Mouse (Mus musculus) myocyte (in vitro differentiated cells): Measurements from ENCODE around the gene Gimap7. TPM values are rescaled to one million over a fixed set of nuclear protein-coding genes. Genes with fewer than 3 reads are reported as not detected.

Source experiments
- H3K27me3 ChIP-seq: one replicate; pipeline ENCODE4 v1.6.1; 2011; ENCODE audit not compliant: control insufficient read depth, insufficient read depth, insufficient read length
- H3K36me3 ChIP-seq: one replicate; pipeline ENCODE4 v1.6.1; 2011; ENCODE audit not compliant: control insufficient read depth, insufficient read depth
- H3K4me2 ChIP-seq: one replicate; pipeline ENCODE4 v1.6.1; 2011; ENCODE audit warnings: low read depth, control low read depth
- H3K4me3 ChIP-seq: one replicate; pipeline ENCODE4 v1.5.1; 2011; ENCODE audit warnings: mild to moderate bottlenecking, control low read depth, moderate library complexity
- H3K79me2 ChIP-seq: one replicate; pipeline ENCODE4 v1.6.1; 2011; ENCODE audit not compliant: control insufficient read depth, insufficient read depth
- H3ac ChIP-seq: one replicate; pipeline ENCODE4 v1.6.1; 2011; ENCODE audit not compliant: control insufficient read depth, insufficient read length
- CEBPB ChIP-seq: IDR thresholded peaks from 2 replicates; pipeline ENCODE4 v1.6.1; 2011; ENCODE audit warnings: mild to moderate bottlenecking, moderate library complexity; ENCODE audit not compliant: poor library complexity, insufficient read depth, severe bottlenecking
- E2F4 ChIP-seq: IDR thresholded peaks from one replicate; pipeline ENCODE4 v1.6.1; 2011; ENCODE audit warnings: mild to moderate bottlenecking, control low read depth, moderate library complexity; ENCODE audit not compliant: insufficient read depth
- MAX ChIP-seq: IDR thresholded peaks from one replicate; pipeline ENCODE4 v1.6.1; 2011; ENCODE audit warnings: low read depth, mild to moderate bottlenecking, control low read depth
- MYOD1 ChIP-seq, 3 experiments: IDR thresholded peaks; one replicate each; pipeline ENCODE4 v1.6.1; 2011; ENCODE audit warnings: control low read depth in 2 of 3, low read depth in 2 of 3, mild to moderate bottlenecking in 2 of 3, moderate library complexity in 1 of 3; ENCODE audit not compliant: insufficient read length in 2 of 3, control insufficient read depth in 1 of 3
- MYOG ChIP-seq, 3 experiments: IDR thresholded peaks; one replicate each; pipeline ENCODE4 v1.6.1; 2011; ENCODE audit warnings: control low read depth in 2 of 3, low read depth in 2 of 3, mild to moderate bottlenecking in 2 of 3; ENCODE audit not compliant: insufficient read length in 2 of 3, control insufficient read depth in 1 of 3, insufficient read depth in 1 of 3
- POLR2A ChIP-seq: IDR thresholded peaks from one replicate; pipeline ENCODE4 v1.6.1; 2011; ENCODE audit warnings: low read depth, mild to moderate bottlenecking, control low read depth, moderate library complexity; ENCODE audit not compliant: insufficient read length
- POLR2AphosphoS2 ChIP-seq: IDR thresholded peaks from one replicate; pipeline ENCODE4 v1.6.1; 2011; ENCODE audit warnings: low read depth, control low read depth; ENCODE audit not compliant: insufficient read length
- REST ChIP-seq: IDR thresholded peaks from one replicate; pipeline ENCODE4 v1.6.1; 2011; ENCODE audit warnings: mild to moderate bottlenecking, control low read depth, moderate library complexity; ENCODE audit not compliant: insufficient read depth, insufficient read length
- SRF ChIP-seq: IDR thresholded peaks from one replicate; pipeline ENCODE4 v1.6.1; 2011; ENCODE audit warnings: low read depth; ENCODE audit not compliant: control insufficient read depth, insufficient read length
- TCF12 ChIP-seq: IDR thresholded peaks from one replicate; pipeline ENCODE4 v1.6.1; 2011; ENCODE audit warnings: mild to moderate bottlenecking, control low read depth; ENCODE audit not compliant: poor library complexity, insufficient read depth, severe bottlenecking
- TCF3 ChIP-seq: IDR thresholded peaks from one replicate; pipeline ENCODE4 v1.6.1; 2011; ENCODE audit warnings: low read depth, control low read depth; ENCODE audit not compliant: insufficient read length
- USF1 ChIP-seq: IDR thresholded peaks from one replicate; pipeline ENCODE4 v1.6.1; 2011; ENCODE audit warnings: low read depth, mild to moderate bottlenecking, control low read depth, moderate library complexity
- polyA plus RNA-seq: library from polyadenylated mRNA; unstranded; fragments of >200 nt; fragmentation: generic; extraction: Trizol; gene quantifications from one replicate; pipeline ENCODE4 v1.2.1, GENCODE M21; 2012; ENCODE audit warnings: missing spikeins

The Gimap7 gene
- polyA plus RNA-seq, 1 experiment, result not detected

- H3ac ChIP-seq, result no peak overlapping the region
- no peaks in the 10 kb centered on the region for H3K36me3 ChIP-seq
- H3K4me3 ChIP-seq, result no peak overlapping the region
- no peak overlapping the region for H3K4me2 ChIP-seq
- no peaks in the 10 kb centered on the region for H3K27me3 ChIP-seq
- no peaks in the 10 kb centered on the region for H3K79me2 ChIP-seq
- TF ChIP-seq MYOD1 (IDR thresholded peaks at IDR 0.05; ENCODE audit: control insufficient read depth in 1 of 3, insufficient read length in 2 of 3, low read depth in 2 of 3) (no peak), TCF3 (no peak), CEBPB (no peak), REST (no peak), TCF12 (no peak), E2F4 (no peak), SRF (no peak), USF1 (no peak)
These were observed 12.3 kb upstream of the Gimap7 start for GRCm38 (mm10) chr6:48706130-48706529.

DNA sequence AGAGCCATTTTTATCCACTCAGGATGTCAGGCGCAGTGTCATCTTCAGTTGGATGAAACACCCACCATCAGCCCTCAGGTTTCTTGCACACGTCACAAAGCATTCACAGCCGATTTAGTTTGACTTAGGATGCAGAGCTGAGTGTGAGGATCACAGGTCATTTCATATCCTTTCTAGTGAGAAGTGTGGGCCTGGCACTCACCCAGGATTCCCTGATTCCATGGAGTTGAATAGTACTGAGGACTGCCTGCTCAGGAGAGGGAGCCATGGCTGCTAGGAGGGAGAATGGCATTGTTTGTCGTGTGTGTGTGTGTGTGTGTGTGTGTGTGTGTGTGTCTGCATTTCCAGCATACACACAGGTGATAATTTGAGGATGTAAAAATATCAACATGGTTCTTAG, 1.9 kb downstream of the Gimap7 start:
- no peak overlapping the region for H3K4me3 ChIP-seq
- TF ChIP-seq POLR2A (no peak), REST (no peak), POLR2AphosphoS2 (no peak), MAX (no peak), MYOG (IDR thresholded peaks at IDR 0.05; ENCODE audit: control insufficient read depth in 1 of 3, insufficient read depth in 1 of 3, insufficient read length in 2 of 3, low read depth in 2 of 3) (no peak), TCF3 (no peak), CEBPB (no peak), USF1 (no peak), TCF12 (no peak)
- H3K36me3 ChIP-seq, result no peaks in the 10 kb centered on the region
- H3K4me2 ChIP-seq, result no peak overlapping the region
- H3K27me3 ChIP-seq, result no peaks in the 10 kb centered on the region
- H3ac ChIP-seq, result no peak overlapping the region
- H3K79me2 ChIP-seq, result no peaks in the 10 kb centered on the region

DNA sequence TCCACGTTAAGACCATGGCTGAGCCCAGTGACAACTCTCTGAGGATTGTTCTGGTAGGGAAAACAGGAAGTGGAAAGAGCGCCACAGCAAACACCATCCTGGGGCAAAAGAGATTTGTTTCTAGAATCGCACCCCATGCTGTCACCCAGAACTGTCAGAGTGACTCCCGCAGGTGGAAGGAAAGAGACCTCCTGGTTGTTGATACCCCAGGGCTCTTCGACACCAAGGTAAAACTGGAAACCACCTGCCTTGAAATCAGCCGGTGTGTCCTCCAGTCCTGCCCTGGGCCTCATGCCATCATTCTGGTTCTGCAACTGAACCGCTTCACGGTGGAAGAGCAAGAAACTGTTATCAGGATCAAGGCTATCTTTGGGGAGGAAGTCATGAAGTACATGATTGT, 5.0 kb downstream of the Gimap7 start:
- no peak for TF ChIP-seq CEBPB
- no peak for TF ChIP-seq POLR2A
- TF ChIP-seq MYOG (IDR thresholded peaks at IDR 0.05; ENCODE audit: control insufficient read depth in 1 of 3, insufficient read depth in 1 of 3, insufficient read length in 2 of 3, low read depth in 2 of 3), result no peak
- no peak for TF ChIP-seq TCF3
- TF ChIP-seq E2F4, result no peak
- no peak for TF ChIP-seq TCF12
- TF ChIP-seq POLR2AphosphoS2, result no peak
- TF ChIP-seq MYOD1 (IDR thresholded peaks at IDR 0.05; ENCODE audit: control insufficient read depth in 1 of 3, insufficient read length in 2 of 3, low read depth in 2 of 3), result no peak
- no peak for TF ChIP-seq SRF
- TF ChIP-seq REST, result no peak
- no peak for TF ChIP-seq MAX
- TF ChIP-seq USF1, result no peak
- no peak overlapping the region for H3K4me3 ChIP-seq
- H3K4me2 ChIP-seq, result no peak overlapping the region
- H3K36me3 ChIP-seq, result no peaks in the 10 kb centered on the region
- H3K79me2 ChIP-seq, result no peaks in the 10 kb centered on the region
- H3ac ChIP-seq, result no peak overlapping the region
- no peaks in the 10 kb centered on the region for H3K27me3 ChIP-seq

DNA sequence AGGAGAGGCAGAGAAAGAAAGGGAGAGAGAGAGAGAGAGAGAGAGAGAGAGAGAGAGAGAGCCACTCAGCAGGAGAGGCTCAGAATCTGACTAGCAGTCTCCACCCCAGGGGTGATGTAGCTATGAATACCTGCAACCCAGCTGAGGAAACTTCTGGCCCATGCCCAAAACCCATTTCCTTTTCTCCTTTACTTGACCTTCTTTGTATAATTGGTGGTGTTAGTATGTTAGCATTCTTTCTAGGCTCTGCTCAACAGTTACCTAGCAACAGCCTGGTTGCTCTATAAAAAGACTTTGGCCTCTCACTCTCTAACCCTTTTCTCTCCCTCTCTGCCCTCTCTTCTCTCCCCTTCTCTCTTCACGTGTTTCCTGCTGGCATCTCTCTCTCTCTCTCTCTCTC, 7.1 kb downstream of the Gimap7 start:
- H3ac ChIP-seq, result no peak overlapping the region
- H3K27me3 ChIP-seq, result no peaks in the 10 kb centered on the region
- no peaks in the 10 kb centered on the region for H3K79me2 ChIP-seq
- H3K4me2 ChIP-seq, result no peak overlapping the region
- H3K36me3 ChIP-seq, result no peaks in the 10 kb centered on the region
- TF ChIP-seq POLR2A (no peak), MYOD1 (IDR thresholded peaks at IDR 0.05; ENCODE audit: control insufficient read depth in 1 of 3, insufficient read length in 2 of 3, low read depth in 2 of 3) (no peak), SRF (no peak), TCF3 (no peak), REST (no peak), TCF12 (no peak), E2F4 (no peak), CEBPB (no peak), MAX (no peak), MYOG (IDR thresholded peaks at IDR 0.05; ENCODE audit: control insufficient read depth in 1 of 3, insufficient read depth in 1 of 3, insufficient read length in 2 of 3, low read depth in 2 of 3) (no peak), POLR2AphosphoS2 (no peak), USF1 (no peak)
- no peak overlapping the region for H3K4me3 ChIP-seq

DNA sequence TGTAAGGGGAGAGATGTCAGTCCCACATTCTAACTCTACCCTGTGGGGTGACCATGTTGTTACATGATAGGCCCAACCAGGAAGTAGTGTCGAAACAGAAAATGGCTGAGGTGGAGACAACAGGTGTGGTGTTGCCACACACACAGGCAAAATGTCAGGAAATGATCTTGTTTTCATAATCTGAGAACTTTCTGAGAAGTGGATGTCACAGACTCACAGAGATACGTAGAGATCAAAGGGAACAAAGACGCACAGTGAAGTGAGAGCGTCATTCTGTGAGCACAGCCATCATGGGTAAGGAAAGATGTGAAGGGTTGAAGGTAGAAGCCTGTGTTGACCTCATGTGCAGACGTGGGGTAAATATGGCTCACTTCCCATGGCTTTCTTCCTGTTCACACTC, 9.3 kb downstream of the Gimap7 start:
- no peak overlapping the region for H3K4me3 ChIP-seq
- H3K36me3 ChIP-seq, result no peaks in the 10 kb centered on the region
- H3K79me2 ChIP-seq, result no peaks in the 10 kb centered on the region
- no peaks in the 10 kb centered on the region for H3K27me3 ChIP-seq
- H3K4me2 ChIP-seq, result no peak overlapping the region
- H3ac ChIP-seq, result no peak overlapping the region
- TF ChIP-seq POLR2A, result no peak
